Mouse (Mus musculus): ENCODE measurements around the gene Rrbp1.

The Rrbp1 gene

DNA sequence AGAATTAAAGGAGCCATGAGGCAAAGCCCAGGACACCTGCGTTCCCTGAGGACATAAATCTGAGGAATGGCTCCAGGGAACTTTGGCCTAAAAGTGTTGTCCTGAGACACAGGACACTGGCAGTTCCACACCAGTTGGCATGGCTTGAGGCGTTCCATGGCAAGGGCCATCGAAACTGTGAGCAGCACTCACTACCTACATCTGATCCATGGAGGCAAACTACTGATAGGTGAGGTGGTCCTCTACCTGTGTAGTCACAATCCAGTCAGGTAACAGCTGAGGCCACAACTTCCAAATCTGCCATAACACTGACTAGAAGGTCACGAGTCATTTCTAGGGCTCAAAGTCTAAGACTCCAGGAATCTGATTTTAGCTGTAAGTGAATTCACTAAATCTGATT, 55.3 kb downstream of the Rrbp1 start:
- DNase-seq (ENCODE audit: low read depth, low spot score) = no peak

DNA sequence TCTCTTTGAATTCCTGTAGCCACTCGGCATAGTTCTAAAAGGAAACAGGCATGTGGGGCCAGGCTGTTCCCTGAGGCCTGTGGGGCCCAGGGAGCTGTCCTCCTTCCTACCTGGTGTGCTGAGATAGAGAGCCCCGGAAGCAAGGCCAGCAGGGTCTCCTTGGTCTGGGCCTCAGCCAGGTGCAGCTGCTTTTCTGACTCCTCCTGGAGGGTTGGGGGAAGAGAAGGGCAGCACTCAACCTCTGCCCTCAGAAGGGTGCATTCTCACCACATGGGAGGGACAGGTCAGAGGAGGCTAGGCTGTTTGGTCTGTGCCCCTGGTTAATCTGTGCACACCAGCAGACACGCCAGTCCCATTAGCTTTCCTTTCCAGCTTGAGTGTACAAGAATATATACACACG, 56.1 kb downstream of the Rrbp1 start:
- DNase-seq (ENCODE audit: low read depth, low spot score) = no peak

DNA sequence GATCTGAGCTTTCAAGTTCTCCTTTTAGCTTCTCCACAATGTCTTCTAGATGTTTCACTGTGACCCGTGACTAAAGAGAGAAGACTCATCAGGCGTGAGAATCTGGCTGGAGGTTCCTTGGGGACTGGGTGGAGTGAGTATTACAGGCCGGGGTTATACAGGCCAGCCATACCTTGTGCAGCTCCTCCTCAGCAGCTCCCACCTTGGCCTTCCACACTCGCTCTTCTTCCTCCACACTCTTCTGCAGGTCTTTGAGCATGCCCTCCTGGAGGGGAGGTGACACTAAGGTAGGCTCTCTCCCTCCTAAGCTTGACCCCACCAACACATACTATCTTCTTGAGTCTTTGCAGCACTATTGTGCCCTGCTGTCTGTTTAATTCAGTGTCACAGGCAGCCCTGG, 57.1 kb downstream of the Rrbp1 start:
- no peak for DNase-seq (ENCODE audit: low read depth, low spot score)

DNA sequence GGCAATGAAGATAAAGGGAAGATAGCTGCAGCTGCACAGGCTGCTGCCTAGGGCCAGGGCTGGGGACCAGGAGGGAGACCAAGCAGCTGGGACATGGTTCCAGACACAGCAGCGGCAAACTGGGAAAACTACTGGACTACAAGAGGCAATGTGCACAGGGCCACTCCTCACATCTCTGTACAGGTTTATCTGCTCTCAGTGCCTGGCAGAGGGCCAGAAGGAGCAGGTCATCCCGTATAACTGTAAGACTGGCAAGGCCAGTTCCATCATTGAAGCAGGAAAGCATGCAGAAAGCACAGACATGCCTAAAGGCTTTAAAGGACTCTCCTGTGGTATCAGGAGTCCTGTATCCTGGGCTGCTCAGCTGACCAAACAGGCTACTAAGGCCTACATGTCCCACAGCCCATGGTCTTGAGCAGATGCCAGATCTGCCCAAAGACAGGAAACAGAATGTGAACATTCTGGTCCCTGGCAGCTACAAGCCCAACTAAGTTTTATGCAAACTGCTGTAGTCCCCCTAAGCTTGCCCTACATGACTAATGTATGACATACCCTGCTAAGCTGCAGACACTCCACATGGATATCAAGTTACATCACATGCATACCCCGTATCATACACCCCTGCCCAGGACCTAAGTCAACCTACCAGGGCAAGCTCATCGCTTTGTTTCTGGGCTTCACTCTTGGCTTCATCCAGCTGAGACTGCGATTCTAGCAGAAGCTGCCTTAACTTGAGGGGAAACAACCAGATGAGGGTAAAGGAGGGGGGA, 59.3 kb downstream of the Rrbp1 start:
- DNase-seq (ENCODE audit: low read depth, low spot score) = no peak

DNA sequence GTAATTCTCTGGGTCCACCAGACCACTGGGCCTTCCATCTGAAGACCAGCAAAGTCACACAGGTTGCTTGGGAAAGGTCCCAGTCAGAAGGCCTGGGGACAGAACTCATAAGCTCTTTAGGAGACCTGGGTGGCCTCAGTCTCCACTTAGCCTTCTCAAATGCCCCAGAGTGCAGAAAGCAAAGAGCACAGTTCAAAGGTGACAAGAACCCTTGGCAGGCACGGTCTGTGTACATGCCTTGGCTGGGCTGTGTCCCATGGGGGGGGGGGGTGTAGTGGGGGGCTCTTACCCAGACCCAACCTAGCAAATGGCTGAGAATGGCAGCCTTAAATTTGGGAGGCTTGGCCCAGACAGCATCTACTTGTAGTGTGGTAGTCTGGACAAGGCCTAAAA, 60.0 kb downstream of the Rrbp1 start:
- DNase-seq (ENCODE audit: low read depth, low spot score) = no peak

DNA sequence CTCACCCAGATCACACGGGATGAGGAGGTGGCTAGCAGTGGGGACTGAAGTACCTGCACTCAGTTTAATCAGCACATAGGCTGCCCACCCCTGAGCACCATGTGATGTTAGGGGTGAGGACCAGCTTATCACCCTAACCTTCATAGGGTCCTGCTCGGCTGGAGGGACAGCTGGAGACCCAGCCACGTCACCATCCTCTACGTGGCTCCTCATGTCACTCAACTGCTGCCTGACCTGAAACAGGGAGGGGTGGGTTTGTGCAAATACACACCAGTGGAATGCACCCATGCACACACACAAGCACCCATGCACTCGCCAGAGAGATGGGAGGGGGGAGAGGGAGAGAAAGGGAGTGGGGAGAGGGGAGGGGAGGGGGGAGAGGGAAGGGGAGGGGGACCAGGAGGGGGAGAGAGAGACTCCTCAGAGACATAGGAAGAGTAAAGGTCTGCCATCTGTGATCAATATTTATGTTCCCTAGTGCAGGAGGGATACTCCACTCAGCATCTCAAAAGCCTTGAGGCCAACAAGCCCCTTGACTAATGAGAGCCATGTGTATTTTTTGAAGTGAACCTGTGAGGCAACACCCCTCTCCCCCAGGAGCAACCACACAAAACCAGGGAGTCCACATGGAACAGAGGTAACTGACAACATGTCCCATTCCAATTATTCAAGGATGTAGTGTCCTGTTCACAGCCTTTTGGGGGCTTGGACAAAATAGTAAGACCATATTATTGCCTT, 60.6 kb downstream of the Rrbp1 start:
- no peak for DNase-seq (ENCODE audit: low read depth, low spot score)

DNA sequence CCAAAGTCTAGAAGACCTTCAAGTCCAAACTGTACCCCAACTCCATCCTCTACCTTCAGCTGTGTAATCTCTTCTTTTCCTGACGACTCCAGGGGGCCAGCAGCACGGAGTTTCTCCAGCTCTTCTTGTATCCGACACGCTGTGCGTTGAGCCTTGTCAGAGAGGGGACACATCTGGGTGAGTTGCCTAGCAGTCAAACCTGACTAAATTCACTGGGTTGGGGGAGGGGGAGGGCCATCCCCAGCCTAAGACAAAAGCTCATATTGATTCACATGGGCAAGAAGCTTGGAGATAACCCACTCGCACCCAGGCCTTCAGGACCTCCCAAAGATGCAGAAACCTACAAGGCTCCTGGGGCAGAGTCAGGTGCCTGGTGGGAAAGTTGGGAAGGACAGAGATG, 61.8 kb downstream of the Rrbp1 start:
- DNase-seq (ENCODE audit: low read depth, low spot score) = no peak

DNA sequence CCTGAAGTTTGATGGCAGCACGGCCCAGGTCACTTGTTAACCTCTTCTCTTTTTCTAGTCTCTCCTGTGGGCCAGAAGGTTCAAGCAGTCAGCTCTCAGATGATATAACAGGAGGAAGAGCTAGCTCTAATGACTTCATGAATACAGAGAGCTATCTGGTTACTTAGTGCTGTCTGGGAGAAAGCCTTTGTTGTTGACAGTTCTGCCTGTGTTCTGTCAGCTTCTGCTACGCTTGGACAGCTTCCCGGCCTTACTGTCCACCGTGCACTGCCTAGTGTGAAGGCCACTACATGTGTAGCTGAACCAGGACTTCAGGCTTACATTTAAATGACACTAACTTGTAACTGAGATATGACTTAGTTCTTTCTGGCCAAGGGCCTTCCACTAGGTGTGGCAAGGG, 62.6 kb downstream of the Rrbp1 start:
- DNase-seq (ENCODE audit: low read depth, low spot score) = no peak

DNA sequence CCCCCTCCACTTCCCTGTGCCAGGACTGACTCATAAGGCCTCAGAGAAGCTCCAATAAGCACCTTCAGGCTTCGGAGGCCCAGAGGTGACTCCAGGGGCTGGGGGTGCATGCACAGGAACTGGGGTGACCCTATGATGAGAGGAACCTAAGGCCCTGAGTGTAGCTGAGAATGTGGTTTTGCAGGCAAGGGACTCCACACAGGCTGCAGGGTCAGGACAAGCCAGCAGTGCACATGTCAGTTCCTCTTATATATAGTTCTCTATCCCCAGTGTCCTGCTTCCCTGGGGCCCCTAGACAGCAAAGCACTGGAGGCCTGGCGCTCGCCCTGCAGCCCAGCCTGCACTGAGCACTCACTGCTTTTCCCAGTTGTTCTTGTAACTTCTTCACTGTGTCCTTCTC, 63.1 kb downstream of the Rrbp1 start:
- no peak for DNase-seq (ENCODE audit: low read depth, low spot score)

DNA sequence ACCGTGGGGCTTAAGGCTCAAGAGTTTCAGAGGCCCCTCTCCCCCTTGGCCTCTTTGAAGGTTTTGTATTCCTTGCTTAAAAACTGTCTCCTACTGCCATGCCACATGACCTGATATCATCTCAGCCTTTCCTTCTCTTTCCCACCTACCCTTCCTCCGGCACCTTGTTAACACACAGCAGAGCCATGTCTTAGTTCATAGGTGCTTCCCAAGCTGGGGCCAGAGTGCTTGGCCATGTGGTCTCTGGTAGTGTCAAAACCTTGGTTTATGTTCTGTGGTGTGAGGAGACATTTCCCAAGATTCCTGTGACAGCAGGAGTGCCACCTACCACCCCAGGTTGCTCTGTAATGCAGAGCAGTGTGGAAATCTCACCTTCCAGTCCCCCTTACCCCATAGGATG, 64.7 kb downstream of the Rrbp1 start:
- no peak for DNase-seq (ENCODE audit: low read depth, low spot score)

DNA sequence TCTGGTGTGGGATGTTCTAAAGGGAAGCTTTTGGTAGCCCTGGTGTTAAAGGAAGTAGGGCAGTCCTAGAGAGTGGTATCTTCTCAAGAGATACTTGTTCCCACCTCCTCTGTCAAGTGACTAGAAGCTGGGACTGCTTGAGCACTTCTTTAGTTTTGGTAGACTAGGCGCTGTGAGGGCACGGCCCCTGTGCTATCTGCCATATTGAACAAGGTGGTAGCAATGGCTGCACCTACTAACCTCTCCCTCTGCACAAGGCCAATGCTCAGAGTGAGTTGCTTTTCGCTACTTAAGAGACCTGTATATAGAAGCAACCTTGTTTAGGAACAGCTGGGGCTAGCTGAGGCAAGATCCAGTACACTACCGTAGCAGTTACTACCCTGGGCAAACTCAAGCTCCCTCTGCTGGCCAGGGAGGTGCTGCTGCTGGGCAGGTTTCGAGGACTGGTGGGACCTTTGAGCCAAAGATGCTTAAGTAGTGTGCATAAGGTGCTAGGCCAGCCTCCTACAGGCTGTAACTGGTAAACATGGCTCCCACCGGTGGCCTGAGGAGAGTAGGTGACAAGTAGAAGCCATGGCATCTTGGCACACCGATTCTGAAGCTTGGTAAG, 65.5 kb downstream of the Rrbp1 start:
- DNase-seq (ENCODE audit: low read depth, low spot score) = no peak

DNA sequence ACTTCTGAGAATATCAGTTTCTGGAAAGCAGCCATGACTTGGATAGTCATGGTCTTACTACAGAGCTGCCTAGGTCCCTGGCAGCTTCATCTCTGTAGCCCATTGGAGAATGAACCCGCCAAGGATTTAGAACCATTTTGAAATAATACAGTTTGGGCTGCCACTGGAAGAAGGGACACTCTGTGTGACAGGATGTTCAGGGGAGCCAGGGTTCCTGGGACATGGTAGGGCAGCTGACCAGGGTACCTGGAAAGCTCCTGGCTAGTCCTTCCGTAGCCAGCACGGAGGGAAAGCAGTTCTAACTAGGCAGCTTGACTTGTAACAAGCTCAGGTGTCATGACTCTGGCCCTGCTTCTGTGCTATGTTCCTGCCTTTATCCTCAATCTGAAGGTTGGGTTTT, 66.3 kb downstream of the Rrbp1 start:
- no peak for DNase-seq (ENCODE audit: low read depth, low spot score)

DNA sequence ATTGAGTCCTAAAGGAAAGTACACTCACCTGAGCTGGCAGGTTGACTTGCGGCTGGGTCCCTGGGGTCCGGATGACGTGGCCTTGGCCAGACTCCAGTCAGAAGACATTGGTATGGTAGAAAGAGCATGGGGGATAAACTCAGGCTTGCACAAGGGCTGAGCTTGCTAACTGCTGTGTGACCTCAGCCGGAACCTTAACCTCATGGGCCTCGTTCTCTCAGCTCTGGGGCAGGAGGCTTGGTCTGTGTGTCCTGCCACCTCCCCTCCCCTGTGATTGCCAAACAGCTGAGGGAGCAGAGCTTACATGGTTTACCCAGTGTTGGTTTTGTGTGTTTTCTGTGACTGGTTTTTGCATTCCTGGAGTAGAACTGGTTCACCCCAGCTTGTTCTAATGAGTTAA, 70.7 kb downstream of the Rrbp1 start:
- no peak for DNase-seq (ENCODE audit: low read depth, low spot score)

DNA sequence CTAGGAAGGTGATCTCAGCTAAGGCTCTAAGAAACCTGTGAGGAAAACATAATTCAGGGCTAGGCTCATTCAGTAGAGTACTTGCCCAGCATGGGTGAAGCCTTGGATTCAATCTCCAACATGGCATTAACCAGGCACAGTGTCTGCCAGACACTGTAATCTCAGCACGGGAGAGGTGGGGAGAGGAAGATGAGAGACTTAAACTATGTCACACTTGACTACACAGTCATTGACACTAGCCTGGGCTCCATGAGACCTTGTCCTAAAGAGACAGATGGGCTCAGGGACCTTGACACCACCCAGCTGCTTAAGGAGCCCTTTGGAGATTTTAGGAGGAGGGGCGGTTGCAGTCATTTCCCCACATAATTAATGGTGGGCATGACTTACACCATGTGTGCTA, 73.2 kb downstream of the Rrbp1 start:
- DNase-seq (ENCODE audit: low read depth, low spot score) = no peak

DNA sequence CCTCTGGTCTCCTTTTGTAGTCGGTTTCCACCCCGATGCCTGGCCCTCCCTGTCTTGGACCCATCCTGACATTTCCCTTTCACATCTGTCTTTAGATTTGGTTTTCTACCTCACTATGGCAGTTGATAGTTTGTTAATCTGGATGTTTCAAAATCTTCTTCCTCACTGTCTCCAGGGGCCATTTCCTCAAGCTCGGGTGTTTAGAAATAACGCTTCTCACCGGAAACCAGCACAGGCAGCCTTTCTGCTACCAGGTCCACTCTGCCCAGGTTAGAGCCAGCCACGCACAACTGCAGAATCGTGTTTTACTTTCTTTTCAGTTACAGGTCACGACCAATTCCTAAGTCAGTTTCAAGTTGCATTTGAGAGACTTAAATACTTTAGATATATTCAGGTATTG, 76.6 kb downstream of the Rrbp1 start:
- DNase-seq (ENCODE audit: low read depth, low spot score) = no peak

DNA sequence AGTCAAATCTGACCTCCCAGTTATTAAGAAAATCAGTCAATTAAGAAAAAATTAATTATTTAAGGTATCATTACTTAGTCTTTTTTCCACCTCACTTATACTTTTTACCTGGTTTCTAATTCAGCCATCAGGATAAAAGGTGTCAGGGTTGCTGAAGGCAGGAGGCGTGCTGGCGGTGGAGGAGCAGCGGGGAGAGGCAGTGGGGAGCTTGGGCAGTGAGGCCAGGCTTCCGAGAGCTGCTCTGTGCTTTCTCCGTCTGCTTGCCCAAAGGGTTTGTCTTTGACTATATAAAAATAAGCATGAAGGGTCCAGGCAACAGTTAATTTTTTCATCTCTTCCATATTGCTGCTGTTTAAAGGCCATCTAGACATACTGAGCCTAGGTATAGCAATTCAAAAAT, 77.5 kb downstream of the Rrbp1 start:
- no peak for DNase-seq (ENCODE audit: low read depth, low spot score)

DNA sequence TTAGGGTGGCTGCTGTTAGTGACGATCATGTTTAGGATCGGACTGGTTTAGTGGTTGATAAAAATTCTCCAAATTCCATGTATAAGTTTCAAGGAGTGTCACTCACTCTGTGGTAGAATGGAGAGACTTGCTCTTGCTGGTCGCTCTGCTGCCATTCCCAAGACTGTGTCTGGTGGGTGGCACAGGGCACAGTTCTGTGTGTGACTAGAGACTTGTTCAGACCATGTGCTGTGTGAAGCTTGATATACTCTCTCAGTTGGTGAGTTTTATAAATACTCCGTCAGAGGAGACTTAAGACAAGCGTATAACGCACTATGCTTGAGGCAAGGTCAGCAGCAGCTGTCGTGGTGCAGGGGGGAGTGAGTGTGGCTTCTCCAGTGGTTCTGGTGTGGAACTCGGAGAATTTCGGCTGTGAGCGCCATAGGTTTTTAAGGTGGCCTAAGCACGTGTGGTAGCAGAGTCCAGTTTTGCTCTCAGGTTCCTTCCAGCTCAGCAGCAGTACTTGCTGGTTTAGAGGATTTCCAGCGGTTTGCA, 78.7 kb downstream of the Rrbp1 start:
- DNase-seq (ENCODE audit: low read depth, low spot score) = no peak

DNA sequence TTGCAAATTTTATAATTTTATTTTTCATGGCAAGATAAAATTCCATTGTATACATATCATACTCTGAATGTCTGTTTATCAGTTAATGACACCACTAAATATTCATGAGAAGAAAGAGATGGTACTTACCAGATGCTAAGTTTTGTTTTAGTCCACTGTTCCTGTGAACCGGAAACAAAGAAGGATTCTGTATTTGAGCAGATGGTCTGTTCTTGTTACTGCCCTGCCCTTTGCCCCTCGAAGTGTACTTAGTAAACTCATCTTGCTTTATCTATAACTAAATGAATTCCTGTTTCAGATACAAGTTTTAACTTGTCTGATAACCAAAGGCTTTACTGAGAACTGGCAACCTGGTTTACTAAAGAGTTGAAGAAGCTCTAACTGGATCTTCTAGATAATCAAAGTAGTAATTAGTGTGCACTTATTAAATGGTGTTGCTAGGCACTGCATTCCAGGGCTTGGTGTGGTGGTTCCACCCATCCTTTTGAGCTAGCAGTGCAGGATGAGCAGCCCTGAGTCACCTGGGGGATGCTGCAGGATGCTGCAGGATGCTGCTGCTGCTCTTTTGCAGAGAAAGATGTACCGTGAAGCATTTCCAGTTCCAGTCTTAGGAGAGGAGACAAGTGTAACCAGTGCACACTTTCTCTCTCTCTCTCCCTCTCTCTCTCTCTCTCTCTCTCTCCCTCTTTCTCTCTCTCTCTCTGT, 81.3 kb downstream of the Rrbp1 start:
- no peak for DNase-seq (ENCODE audit: low read depth, low spot score)

DNA sequence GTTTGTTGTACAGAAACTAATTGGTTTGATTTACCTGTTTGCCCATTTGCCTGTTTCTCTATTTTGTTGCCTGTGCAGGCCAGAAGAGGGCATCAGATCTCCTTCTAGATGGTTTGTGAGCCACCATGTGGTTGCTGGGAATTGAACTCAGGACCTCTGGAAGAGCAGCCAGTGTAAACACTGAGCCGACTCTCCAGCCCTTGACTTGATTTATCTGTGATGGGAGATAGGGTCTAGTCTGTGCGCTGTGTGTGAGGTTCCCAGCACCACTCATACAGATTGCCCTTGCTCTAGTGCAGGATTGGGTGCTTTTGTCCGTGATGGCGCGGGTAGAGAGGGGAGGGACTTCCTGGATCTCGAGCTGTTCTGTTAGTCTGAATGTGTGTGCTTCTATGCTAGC, 85.2 kb downstream of the Rrbp1 start:
- no peak for DNase-seq (ENCODE audit: low read depth, low spot score)

DNA sequence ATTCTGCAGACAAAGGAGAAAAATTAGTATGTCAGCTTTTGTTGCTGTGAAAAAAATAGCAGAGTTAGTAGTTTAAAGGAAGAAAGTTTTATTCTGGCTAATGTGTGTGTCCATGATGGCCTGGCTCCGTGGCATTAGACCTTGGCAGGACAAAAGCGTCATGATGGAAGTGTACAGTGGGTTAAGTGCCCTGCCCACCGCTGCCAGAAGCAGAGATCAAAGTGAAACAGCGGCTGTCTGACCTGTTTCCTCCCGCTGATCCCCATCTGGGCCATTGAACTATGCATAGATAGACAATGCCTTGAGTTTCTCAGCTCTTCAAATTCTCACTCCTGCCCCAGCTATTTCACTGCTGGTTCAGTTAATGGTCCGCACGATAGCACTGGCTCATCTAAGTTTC, 87.0 kb downstream of the Rrbp1 start:
- no peak for DNase-seq (ENCODE audit: low read depth, low spot score)

DNA sequence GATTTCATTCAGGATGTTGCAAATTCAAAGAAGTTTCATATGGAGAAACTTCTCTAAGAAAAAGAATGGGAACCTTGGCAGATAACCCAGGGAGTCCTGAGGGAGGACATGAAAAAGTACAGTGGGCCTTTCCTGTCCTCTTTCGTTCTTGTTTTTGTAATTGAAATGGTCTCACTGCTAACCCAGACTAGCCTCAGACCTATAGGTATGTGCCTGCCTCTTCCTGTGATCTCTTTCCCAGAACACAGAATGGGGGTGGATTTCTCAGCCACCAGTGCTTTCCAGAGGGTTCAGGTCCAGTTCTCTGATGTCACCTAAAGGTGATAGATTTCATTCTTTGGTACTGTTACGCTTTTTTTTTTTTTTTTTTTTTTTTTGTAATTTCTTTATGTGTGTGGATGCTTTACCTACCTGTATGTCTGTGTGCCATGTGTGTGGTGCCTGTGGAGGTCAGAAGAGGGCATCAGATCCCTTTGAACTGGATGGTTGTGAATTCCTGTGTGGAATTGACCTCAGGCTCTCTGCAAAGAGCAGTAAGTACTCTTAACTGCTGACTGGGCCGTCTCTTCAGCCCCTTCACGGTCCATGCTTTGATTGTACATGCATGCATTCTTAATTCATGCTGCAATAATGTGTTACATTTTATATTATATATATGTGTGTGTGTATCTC, 92.1 kb downstream of the Rrbp1 start:
- no peak for DNase-seq (ENCODE audit: low read depth, low spot score)

DNA sequence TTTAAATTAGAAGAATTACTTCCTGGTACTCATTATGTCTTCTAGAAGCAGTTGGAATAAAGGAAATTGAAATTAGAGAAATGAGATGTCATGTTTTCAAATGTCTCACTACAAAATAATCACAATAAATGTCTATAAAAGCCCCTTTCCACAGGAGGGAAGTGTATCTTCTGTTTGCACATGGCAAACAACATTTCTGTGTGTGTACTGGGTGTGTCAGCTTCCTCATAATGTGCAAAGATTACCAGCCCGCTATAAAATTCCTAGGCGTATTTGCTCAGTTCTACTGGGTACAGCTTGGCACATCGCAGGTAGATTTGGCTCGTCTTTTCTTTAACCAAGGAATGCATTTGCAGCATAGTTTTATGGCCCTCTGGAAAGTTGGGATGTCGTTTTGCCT, 93.4 kb downstream of the Rrbp1 start:
- no peak for DNase-seq (ENCODE audit: low read depth, low spot score)
